Mouse (Mus musculus) mature B cell (primary cell): ENCODE data around the gene Fzd9.

ENCODE experiments used
- in situ Hi-C: fragments of 300-500 bp; cut with MboI; formaldehyde crosslinking; loops from 2 replicates; pipeline ENCODE4 v1.14.3; 2019

The Fzd9 gene

GRCm38 (mm10) chr5:135251079-135251454, at the start of gene Fzd9:
Gene Fzd9 (minus strand): TSS chr5:135251230.
- in situ Hi-C loops = no loop called here

GRCm38 (mm10) chr5:135292001-135292400, 41.0 kb upstream of the Fzd9 start:
- in situ Hi-C loops = no loop called here

- in situ Hi-C loops = no loop called here
Measured at GRCm38 (mm10) chr5:135291193-135291592, 40.2 kb upstream of the Fzd9 start.

GRCm38 (mm10) chr5:135290703-135291102, 39.7 kb upstream of the Fzd9 start:
- in situ Hi-C loops = no loop called here

GRCm38 (mm10) chr5:135286926-135287325, 35.9 kb upstream of the Fzd9 start:
- in situ Hi-C loops = no loop called here

- in situ Hi-C loops = no loop called here
Measured at GRCm38 (mm10) chr5:135286185-135286584, 35.2 kb upstream of the Fzd9 start.

- in situ Hi-C loops = no loop called here
Measured at GRCm38 (mm10) chr5:135285211-135285610, 34.2 kb upstream of the Fzd9 start.

- in situ Hi-C loops = no loop called here
Measured at GRCm38 (mm10) chr5:135280226-135280625, 29.2 kb upstream of the Fzd9 start.

GRCm38 (mm10) chr5:135276597-135276996, 25.6 kb upstream of the Fzd9 start:
- in situ Hi-C loops = no loop called here

- in situ Hi-C loops = no loop called here
Measured at GRCm38 (mm10) chr5:135274663-135275396, 23.8 kb upstream of the Fzd9 start.

GRCm38 (mm10) chr5:135271563-135272165, 20.6 kb upstream of the Fzd9 start:
- in situ Hi-C loops = no loop called here

GRCm38 (mm10) chr5:135270361-135270760, 19.3 kb upstream of the Fzd9 start:
- in situ Hi-C loops = no loop called here

GRCm38 (mm10) chr5:135269451-135269850, 18.4 kb upstream of the Fzd9 start:
- in situ Hi-C loops = no loop called here

- in situ Hi-C loops = no loop called here
Measured at GRCm38 (mm10) chr5:135264548-135264947, 13.5 kb upstream of the Fzd9 start.

GRCm38 (mm10) chr5:135263866-135264503, 13.0 kb upstream of the Fzd9 start:
- in situ Hi-C loops = no loop called here

- in situ Hi-C loops = no loop called here
Measured at GRCm38 (mm10) chr5:135258280-135259150, 7.5 kb upstream of the Fzd9 start.

- in situ Hi-C loops = no loop called here
Measured at GRCm38 (mm10) chr5:135257559-135257958, 6.5 kb upstream of the Fzd9 start.

- in situ Hi-C loops = no loop called here
Measured at GRCm38 (mm10) chr5:135256166-135256565, 5.1 kb upstream of the Fzd9 start.

GRCm38 (mm10) chr5:135253741-135254401, 2.8 kb upstream of the Fzd9 start:
- in situ Hi-C loops = no loop called here

- in situ Hi-C loops = no loop called here
Measured at GRCm38 (mm10) chr5:135250186-135251078, 598 bp downstream of the Fzd9 start.
